Mouse (Mus musculus): ENCODE measurements around the gene Plaa.

DNA sequence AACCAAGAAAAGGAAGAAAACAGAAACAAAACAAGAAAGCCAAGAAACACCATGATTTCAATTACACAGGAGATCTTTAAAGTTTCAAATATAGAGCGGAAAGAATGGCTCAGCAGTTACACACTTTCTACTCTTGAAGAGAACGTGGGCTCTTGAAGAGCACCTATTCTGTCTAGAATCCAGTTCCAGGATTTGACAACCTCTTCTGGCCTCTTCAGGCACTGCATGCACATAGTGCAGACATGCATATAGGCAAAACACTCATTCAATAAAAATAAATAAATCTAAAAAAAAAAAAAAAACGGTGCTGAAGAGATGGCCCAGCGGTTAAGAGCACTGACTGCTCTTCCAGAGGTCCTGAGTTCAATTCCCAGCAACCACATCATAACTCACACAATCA is 60.0 kb downstream of the Plaa start:
- TF ChIP-seq POLR2A (IDR thresholded peaks at IDR 0.05; ENCODE audit: control insufficient read depth in 1 of 2, insufficient read depth in 1 of 2, low read depth in 1 of 2, low read length in 2 of 2, poor library complexity in 1 of 2) (no peak), CTCF (IDR thresholded peaks at IDR 0.05 in 2 of 3, conservative IDR thresholded peaks at IDR 0.05 in 1 of 3; ENCODE audit: control insufficient read depth in 1 of 3, insufficient read depth in 1 of 3, low read depth in 2 of 3, low read length in 3 of 3, poor library complexity in 1 of 3, severe bottlenecking in 1 of 3) (no peak), ZC3H11A (IDR thresholded peaks at IDR 0.05; ENCODE audit: low read depth, low read length) (no peak), GABPA (IDR thresholded peaks at IDR 0.05; ENCODE audit: low read depth, low read length) (no peak), TCF12 (IDR thresholded peaks at IDR 0.05; ENCODE audit: low read depth, low read length) (no peak), UBTF (IDR thresholded peaks at IDR 0.05; ENCODE audit: borderline replicate concordance, insufficient read depth, low read depth, low read length) (no peak), MAFK (IDR thresholded peaks at IDR 0.05; ENCODE audit: borderline replicate concordance, low read depth, low read length) (no peak), TAL1 (IDR thresholded peaks at IDR 0.05; ENCODE audit: low read length) (no peak)
